Mouse (Mus musculus): ENCODE results near the gene Taf9b. TPM values are rescaled to one million over a fixed set of nuclear protein-coding genes. Genes with fewer than 3 reads are reported as not detected.

Gene Taf9b
- total and polyA plus RNA-seq, 3 experiments = 1.7 to 7.6 (median 4.3) TPM

GRCm38 (mm10) chrX:106185706-106186105, 35.3 kb downstream of the Taf9b start:
- no peak for DNase-seq (ENCODE audit: extremely low read depth)
- in situ Hi-C loops (cut with MboI; ENCODE audit: low pct_ligation_motif_present, low pct_unique_long_range_greater_than_20kb, low sequenced_read_pairs) = no loop called here
- Histone ChIP-seq H3K27ac (ENCODE audit: insufficient read depth, low read depth) (no peak overlapping the region), H3K36me3 (replicated peaks in 1 of 2; ENCODE audit: control insufficient read depth in 1 of 2, insufficient read depth in 1 of 2, low read length in 1 of 2) (peaks cover 0 to 4% of the 10 kb centered on the region in 2 experiments), H3K4me2 (ENCODE audit: insufficient read depth, low read depth, poor library complexity, severe bottlenecking) (no peak overlapping the region), H3K9ac (ENCODE audit: insufficient read depth, low read depth) (no peak overlapping the region), H3K4me3 (replicated peaks in 1 of 3; ENCODE audit: low read depth in 2 of 3, low read length in 2 of 3, poor library complexity in 1 of 3) (no peak overlapping the region), H3K27me3 (replicated peaks) (no peaks in the 10 kb centered on the region), H3K4me1 (ENCODE audit: control insufficient read depth in 1 of 2, insufficient read depth in 2 of 2) (peaks cover 0 to under 1% of the 10 kb centered on the region in 2 experiments; a peak in 2 of 4 replicates), H3K9me3 (replicated peaks; ENCODE audit: low read length) (no peaks in the 10 kb centered on the region), H3K79me2 (replicated peaks; ENCODE audit: control insufficient read depth, extremely low read depth, insufficient read depth, poor library complexity, severe bottlenecking) (peaks cover 34% of the 10 kb centered on the region)
- no peak for TF ChIP-seq NRF1 (IDR thresholded peaks at IDR 0.05; ENCODE audit: low read depth, low read length)
- no peak for TF ChIP-seq CHD1 (IDR thresholded peaks at IDR 0.05; ENCODE audit: low read depth, low read length)
- TF ChIP-seq TCF12 (IDR thresholded peaks at IDR 0.05; ENCODE audit: low read depth, low read length) = no peak
- no peak for TF ChIP-seq MEF2A (IDR thresholded peaks at IDR 0.05; ENCODE audit: borderline replicate concordance, low read depth, low read length)
- TF ChIP-seq MAFK (IDR thresholded peaks at IDR 0.05; ENCODE audit: insufficient replicate concordance, low read length) = no peak
- TF ChIP-seq UBTF (IDR thresholded peaks at IDR 0.05; ENCODE audit: low read depth, low read length) = no peak
- no peak for TF ChIP-seq USF1 (IDR thresholded peaks at IDR 0.05; ENCODE audit: low read depth, low read length)
- no peak for TF ChIP-seq PAX5 (IDR thresholded peaks at IDR 0.05; ENCODE audit: low read length)
- no peak for TF ChIP-seq ZNF384 (IDR thresholded peaks at IDR 0.05; ENCODE audit: low read depth, low read length)
- TF ChIP-seq CHD2 (IDR thresholded peaks at IDR 0.05; ENCODE audit: low read length) = no peak
- dilution Hi-C loops (cut with MboI; ENCODE audit: extremely low pct_ligation_motif_present, extremely low pct_unique_long_range_greater_than_20kb, low sequenced_read_pairs) = no loop called here

DNA sequence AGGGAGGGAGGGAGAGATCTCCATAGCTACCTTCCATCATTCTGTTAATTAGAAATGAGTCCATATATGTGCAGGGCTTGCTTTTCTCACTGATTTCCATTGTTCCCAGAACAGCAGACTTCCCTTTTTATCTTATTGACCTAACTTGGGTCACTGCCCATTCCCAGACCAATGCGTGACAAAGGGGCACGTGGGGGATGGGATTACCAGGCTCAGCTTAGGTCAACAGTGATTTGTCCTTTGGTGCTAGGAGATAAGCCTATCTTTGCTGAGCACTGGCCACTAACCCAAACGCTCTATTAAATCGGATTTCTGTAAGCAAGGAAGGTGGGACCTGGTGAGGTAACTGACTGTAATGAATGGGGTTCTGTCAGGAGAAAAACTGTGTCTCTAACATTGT, 36.7 kb downstream of the Taf9b start:
- no peak overlapping the region for H3K9ac ChIP-seq (ENCODE audit: insufficient read depth, low read depth)
- no peak overlapping the region for H3K4me2 ChIP-seq (ENCODE audit: insufficient read depth, low read depth, poor library complexity, severe bottlenecking)
- no peaks in the 10 kb centered on the region for H3K27me3 ChIP-seq (replicated peaks)
- H3K27ac ChIP-seq (ENCODE audit: insufficient read depth, low read depth) = no peak overlapping the region
- TF ChIP-seq SMC3 (IDR thresholded peaks at IDR 0.05; ENCODE audit: low read depth, low read length) (no peak), GABPA (IDR thresholded peaks at IDR 0.05; ENCODE audit: insufficient replicate concordance, low read depth, low read length) (no peak), USF1 (IDR thresholded peaks at IDR 0.05; ENCODE audit: low read depth, low read length) (no peak), POLR2AphosphoS2 (IDR thresholded peaks at IDR 0.05; ENCODE audit: low read depth, low read length) (no peak), KAT2A (IDR thresholded peaks at IDR 0.05; ENCODE audit: insufficient replicate concordance, low read length) (no peak), ZC3H11A (IDR thresholded peaks at IDR 0.05; ENCODE audit: low read depth, low read length) (no peak), SIN3A (IDR thresholded peaks at IDR 0.05; ENCODE audit: low read length) (no peak), CTCF (conservative IDR thresholded peaks at IDR 0.05 in 1 of 2, IDR thresholded peaks at IDR 0.05 in 1 of 2; ENCODE audit: low read depth in 2 of 2, low read length in 2 of 2) (no peak)
- no peaks in the 10 kb centered on the region for H3K36me3 ChIP-seq (replicated peaks in 1 of 2; ENCODE audit: control insufficient read depth in 1 of 2, insufficient read depth in 1 of 2, low read length in 1 of 2)
- no peak overlapping the region for H3K4me3 ChIP-seq (replicated peaks in 1 of 3; ENCODE audit: low read depth in 2 of 3, low read length in 2 of 3, poor library complexity in 1 of 3)
- in situ Hi-C loops (cut with MboI; ENCODE audit: low pct_ligation_motif_present, low pct_unique_long_range_greater_than_20kb, low sequenced_read_pairs) (no loop called here), dilution Hi-C loops (cut with MboI; ENCODE audit: extremely low pct_ligation_motif_present, extremely low pct_unique_long_range_greater_than_20kb, low sequenced_read_pairs) (no loop called here)
- H3K4me1 ChIP-seq (ENCODE audit: control insufficient read depth in 1 of 2, insufficient read depth in 2 of 2) = no peaks in the 10 kb centered on the region
- no peak for DNase-seq (ENCODE audit: extremely low read depth)
- peaks cover 21% of the 10 kb centered on the region for H3K79me2 ChIP-seq (replicated peaks; ENCODE audit: control insufficient read depth, extremely low read depth, insufficient read depth, poor library complexity, severe bottlenecking)
- no peaks in the 10 kb centered on the region for H3K9me3 ChIP-seq (replicated peaks; ENCODE audit: low read length)
